Mouse (Mus musculus) left cerebral cortex, adult 8-10 months (tissue): ENCODE measurements at regions not wholly inside any gene's neighbourhood (a gene's known extent, or its start where the extent isn't known, plus 50 kb on each side); places are given as distances from the start of the nearest gene placed in this dataset.

Source experiments
- DNase-seq, 2 experiments: peaks; one replicate each; pipeline ENCODE4 v3.0.0; 2022; ENCODE audit warnings: low spot score in 2 of 2

DNA sequence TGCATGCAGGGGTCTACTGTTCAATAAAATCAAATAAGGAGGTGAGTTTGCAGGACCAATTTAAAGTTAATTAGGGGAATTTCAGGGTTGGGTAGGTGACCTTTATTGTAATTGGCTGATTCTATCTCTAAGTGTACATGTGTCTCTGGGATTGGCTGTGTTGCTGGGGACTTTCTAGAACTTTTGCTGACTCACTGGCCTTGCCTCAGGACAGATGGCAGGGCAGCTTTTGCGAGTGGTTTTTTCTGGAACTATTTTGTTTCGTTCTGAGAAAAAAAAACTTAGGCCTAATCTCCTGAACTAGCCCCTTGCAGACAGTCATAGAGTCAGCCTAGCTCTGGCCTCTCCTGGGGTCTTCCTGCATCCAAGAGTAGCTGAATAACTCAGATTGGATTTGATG lies 249.3 kb upstream of the Mdga2 start:
- no peak for DNase-seq

DNA sequence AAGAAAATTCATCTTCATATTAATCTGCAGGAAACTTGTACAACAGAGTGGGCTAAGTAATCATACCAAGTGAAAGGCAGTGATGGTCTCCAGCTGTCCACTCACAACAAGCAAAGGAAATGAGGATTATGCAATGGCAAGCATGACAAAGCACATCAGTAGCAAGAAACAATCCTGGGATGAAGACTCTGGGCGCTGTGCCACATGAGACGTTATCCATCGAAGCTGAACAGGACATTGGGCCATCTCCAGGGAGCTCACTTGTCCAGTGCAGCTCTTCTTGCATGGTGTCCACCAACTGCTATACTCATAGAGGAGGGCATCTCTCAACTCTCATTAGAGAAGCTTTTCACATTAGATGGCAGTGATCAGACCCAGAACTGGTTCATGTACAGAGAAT lies 248.7 kb upstream of the Mdga2 start:
- DNase-seq: no peak

DNA sequence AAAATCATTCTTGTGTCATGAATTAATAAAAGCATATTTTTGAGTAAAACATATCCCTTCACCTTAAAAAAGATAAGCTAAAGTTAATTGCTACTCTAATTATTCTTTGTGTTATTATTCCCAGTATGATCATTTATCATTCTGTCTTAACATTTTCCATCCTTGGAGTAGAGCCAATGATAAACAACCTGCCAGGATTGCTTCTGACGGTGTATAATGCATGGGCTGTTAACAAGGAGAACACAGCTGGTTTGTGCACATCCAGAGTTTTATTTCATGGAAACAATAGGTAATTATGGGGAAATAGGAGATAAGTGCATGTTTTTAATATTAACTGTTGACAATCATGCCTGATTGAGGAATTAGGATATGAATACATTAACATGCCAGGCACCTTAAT lies 226.8 kb upstream of the Mdga2 start:
- DNase-seq: no peak

DNA sequence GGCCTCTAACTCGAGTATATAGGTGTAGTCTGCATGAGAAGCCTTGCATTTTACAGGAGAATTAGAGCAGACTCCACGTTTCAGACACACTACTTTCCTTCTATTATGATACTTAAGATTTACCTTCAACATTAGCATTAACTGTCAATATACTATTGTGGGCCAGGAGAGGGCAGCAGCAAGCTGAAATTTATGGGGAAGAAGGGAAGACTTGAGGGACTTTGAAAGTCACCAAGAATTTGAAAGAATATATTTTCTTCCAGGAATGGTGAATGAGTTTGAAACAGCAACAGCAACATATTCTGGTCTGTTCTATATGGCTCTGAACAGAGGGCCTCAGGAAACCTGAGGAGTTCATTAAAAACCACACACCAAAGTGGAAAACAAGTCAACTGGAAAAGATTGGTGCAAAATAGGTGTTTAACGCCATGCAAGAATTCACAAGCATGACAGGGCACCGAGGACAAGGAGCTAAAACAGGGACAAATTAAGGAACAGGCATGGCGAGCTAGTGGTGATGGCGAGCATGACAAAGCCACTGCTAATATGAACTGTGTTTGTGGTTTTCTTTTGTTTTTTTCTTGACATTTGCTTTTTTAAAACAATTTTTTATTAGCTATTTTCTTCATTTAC lies 208.1 kb upstream of the Mdga2 start:
- peak in 1 of 2 experiments; percentile 9 for DNase-seq

DNA sequence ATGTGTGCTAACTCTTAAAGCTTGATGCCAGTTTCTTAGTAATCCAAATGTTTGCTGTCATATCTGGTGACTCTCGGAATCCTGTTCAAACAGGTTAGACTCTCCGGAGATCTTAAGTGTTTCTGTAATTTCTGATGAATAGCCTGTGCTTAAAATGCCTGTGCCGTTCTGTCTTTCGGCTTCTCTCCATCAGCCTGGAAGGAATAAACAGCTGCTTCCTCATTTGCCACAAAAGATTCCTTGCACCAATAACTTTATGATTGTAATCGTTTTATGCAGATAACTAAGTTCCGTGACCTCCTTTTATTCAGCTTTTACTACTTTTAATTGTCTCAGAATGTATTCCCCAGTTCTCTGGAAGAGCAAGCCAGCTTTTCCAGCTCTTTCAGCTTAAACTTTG lies 204.5 kb upstream of the Mdga2 start:
- no peak for DNase-seq

DNA sequence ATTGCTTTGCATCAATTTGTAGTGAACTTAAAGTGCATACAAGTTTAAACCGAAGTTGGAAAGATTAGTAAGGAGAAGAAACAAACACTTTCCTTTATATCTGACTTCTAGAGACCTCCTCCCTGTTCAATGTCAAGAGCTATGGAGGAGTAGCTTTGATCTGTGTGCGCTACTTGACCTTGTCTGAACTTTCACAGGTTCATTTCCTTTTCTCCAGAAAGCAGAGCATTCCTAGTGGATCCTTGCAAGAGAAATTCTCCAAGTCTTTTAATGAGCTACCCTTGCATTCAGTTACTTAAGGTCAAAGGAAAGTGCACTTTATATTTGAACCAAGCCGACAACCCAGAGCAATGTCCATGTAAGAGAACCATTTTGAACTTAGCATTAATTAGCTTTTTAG lies 177.2 kb upstream of the Mdga2 start:
- DNase-seq: no peak

DNA sequence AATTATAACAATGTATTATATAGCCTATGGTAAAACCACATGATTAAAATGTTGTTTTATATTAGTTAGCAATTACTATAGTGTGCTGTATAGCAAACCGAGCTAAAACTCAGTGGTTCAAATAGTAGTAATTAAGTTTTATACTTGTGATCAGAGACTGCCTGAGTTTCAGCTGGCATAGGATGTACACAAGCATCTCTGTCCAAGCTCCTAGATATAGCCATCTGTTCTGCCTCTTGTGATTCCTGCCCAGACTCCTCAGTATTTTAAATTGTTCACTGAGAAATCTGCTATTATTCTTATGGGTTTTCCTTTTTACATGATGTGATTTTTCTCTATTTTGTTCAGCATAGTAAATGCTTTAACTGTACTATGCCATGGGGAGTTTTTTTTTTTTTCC lies 152.2 kb upstream of the Mdga2 start:
- no peak for DNase-seq

DNA sequence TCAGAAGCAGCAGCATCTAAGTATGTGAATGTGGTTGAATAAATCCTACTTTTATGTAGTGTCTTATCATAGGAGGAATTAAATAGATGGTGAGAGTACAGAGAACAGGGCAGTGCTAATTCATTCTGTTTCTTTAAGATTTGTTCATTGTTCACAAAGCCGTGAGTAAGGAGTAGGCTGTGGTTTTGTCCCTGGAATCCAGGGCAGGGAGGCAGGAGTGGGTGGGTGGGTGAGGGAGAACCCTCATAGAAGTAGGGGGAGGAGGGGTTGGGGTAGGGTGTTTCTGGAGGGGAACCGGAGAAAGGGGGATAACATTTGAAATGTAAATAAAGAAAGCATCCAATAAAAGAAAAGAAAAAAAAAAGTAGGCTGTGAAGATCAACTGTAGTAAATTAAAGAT lies 126.2 kb upstream of the Mdga2 start:
- no peak for DNase-seq

DNA sequence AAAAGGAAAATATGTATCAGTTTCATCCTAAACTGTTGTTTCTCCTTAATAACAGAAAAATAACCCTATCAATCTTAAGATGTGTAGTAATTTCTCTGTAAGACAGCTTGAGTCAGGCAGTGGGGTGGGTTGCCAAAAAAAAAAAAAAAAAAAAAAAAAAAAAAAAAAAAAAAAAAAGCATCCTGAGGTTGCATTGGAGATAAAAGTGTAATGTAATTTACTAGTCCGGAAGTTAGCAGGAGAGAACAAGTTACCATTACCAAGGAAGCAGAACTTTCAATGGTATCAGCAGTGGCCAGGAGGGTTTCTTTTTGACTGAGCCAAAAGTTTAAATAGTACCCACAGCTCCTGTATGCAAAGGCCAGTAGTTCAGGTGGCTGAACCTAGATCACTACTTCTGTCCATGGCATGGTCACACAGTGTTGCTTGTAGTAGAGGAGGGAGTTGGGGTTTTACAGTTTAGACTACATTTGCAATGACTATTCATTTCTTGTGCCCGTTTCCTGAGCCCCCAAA lies 110.2 kb upstream of the Mdga2 start:
- no peak for DNase-seq

DNA sequence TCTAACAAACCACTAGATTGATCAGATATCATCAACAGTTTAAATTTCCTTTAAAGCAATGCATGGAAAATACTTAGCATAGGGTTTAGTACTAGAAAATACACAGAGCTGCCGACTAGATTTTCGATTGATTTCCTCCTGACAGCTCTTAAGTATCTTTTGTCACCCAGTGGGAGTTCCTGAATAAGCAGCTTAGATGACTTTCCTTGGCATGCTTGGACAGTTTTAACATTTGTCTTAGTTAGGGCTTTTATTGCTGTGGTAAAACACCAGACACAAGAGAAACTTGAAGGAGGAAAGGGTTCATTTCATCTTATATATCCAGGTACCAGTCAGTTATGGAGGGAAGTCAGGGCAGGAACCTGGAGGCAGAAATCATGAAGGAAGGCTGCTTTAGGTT lies 104.0 kb upstream of the Mdga2 start:
- no peak for DNase-seq

DNA sequence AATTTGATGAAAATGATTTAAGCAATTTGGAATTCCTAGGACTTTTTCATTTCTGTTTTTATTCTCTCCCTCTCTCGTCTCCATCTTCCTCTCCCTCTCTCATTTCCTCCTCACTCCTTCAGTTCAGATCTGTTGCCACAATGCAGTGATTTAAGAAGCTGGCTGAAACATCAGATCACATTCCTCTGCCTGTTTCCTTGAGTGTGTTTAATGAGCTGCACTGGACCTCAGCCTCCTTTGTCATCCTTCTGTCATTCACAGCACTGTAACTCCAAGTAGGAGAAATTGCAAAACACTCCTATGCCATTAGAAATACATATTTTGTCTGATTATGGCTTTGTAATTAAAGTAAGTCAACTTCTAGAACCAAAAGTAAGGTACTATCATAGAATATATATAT lies 103.5 kb upstream of the Mdga2 start:
- no peak for DNase-seq

DNA sequence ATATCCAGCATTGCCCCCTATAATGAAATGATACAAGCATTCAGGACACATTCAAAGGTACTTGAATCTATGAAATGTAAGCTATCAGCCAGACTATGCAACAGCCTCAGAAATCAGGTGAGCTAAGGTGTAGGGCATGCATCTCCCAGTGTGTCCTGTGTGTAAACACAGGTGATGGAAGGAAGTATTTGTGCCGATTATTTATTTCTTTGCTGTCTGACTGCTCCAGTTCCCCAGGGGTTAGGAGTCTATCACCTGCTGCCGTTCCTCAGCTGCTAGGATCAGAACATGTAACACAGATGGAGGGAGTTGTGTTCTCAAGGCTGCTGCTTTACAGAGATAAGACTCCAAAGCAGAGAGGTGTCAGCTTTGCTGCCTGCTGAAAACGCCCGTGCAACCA lies 103.0 kb upstream of the Mdga2 start:
- no peak for DNase-seq

DNA sequence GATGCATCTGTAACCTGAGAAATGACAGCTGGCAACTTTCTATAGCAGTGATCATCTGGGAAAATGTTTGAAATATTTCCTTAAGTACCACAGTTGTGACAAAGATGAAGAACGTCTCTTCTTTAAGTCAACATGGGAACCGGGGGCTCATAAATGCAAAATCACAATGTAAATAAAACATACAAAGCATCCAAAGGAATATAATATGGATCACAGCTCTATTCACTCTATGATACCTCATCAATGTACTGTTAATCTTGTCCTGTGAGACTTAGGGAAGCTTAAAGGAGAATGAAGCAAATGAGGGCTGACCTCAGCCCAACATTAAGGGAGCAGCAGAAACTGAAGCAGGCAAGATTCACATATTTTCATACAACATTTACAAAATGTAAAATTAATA lies 96.3 kb upstream of the Mdga2 start:
- DNase-seq: no peak

DNA sequence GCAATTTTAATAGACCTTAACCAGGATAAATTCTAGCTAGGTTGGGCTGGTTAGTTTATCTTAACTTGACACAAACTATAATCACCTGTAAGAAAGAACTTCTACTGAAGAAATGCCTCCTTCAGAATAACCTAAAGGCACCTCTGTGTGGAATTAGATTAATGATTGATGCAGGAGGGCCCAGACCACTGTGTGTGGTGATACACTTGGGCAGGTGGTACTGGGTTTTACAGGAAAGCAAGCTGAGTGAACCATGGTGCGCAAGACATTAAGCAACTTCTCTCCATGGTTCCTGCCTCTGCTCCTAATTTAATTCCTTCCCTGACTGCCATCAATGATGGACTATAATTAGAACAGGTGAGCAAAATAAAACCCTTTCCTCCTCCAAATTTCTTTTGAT lies 77.9 kb upstream of the Mdga2 start:
- no peak for DNase-seq

DNA sequence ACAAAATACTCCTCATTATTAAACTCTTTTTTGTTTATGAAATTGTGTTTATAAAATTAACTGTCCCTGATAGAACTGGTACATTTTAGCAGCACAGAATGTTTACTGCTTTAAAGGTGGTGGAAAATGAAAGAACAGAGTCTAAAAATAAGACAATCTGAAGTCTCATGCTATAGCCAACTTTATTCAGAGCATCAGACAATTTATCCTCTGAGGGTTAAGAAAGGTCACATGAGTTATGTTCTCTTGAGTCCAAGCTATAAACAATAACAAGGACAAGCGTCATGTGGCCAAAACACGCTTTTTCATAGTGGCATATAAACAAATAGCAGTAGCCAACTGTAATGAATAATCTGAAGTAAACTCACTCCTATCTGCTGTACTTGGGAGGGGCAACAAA lies 67.7 kb upstream of the Mdga2 start:
- no peak for DNase-seq

DNA sequence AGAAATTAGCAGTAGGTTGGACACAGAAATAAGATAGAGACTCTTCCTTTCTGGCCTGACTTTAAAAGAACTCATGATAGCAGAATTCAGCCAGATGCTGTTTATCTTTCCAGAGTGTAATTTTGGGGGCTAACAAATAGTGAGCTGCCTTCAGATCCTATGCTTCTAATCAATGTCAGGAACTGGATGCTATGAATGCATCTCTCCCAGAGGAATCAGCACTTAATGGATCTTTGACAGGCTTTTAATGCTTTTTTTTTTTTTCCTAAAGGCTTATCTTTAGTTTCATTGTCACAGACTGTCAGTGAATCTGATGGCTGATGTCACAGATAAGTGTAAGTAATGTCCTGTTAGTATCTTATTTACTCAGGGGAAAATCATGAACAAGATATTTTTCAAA lies 50.5 kb upstream of the Mdga2 start:
- DNase-seq: no peak

DNA sequence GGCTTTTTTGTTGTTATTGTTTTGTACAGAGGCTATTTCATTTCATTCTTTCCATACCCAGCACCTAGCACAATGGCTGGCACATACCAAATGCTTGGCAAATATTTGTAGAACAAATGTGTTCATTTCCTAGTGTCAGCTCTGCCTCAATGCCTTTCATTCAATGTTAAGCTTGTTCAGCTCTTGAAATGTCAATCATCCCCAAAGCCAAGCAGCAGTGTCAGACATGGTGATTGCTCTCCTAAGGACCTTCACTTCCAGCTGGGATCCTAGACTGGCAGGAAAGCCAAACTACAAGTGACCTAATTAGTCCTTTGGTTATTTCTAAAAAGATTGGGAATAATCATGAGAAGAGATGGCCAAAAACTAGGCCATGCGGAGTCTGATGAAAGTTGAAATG lies 50.0 kb upstream of the Mdga2 start:
- DNase-seq: no peak
